ENCODE assay signal across 8 mouse cellular contexts in genomic region chr9:119970221-119970620, GRCm38 (mm10). TPM values are rescaled to one million over a fixed set of nuclear protein-coding genes. Genes with fewer than 3 reads are reported as not detected.
DNase-seq lines count a peak whose midpoint lies in the region; ATAC-seq and TF ChIP-seq lines count a peak whose summit lies in the region.

No protein-coding gene starts in this region.

- DNase-seq in liver, result peak; percentile 48
- no peak for DNase-seq in liver, embryonic 11.5 days (ENCODE audit: low spot score)
- DNase-seq in adrenal gland, postnatal 14 days, result peak; percentile 88
- DNase-seq in kidney, adult 18-20 months, result peak; percentile 78
- DNase-seq in lung, postnatal 0 days (ENCODE audit: low spot score), result peak; percentile 47
- DNase-seq in frontal cortex, adult 2 months (ENCODE audit: extremely low spot score in 1 of 2, low spot score in 1 of 2), result no peak

- H3K4me2 ChIP-seq in liver, embryonic 11.5 days, result no peak overlapping the region
- H3K4me2 ChIP-seq in forebrain, embryonic 15.5 days (replicated peaks), result no peak overlapping the region
- no peak overlapping the region for H3K4me2 ChIP-seq in lung, postnatal 0 days (replicated peaks; ENCODE audit: low read depth, low read length)
- H3K4me2 ChIP-seq in stomach, embryonic 15.5 days, result no peak overlapping the region

- WGBS in liver, embryonic 11.5 days, result 46% methylated on average over 6 of the region's 6 CpGs
- WGBS in forebrain, embryonic 15.5 days, result 40% methylated on average over 6 of the region's 6 CpGs
- WGBS in lung, postnatal 0 days, result 29% methylated on average over 6 of the region's 6 CpGs
- 50% methylated on average over 6 of the region's 6 CpGs for WGBS in stomach, embryonic 15.5 days

- no peak overlapping the region for H3K27ac ChIP-seq in liver, embryonic 11.5 days (ENCODE audit: low read depth, low read length)
- H3K27ac ChIP-seq in forebrain, embryonic 15.5 days (replicated peaks), result peak overlapping the region; percentile 92
- peak overlapping the region; percentile 47; the same call in 1 of the 2 replicates for H3K27ac ChIP-seq in lung, postnatal 0 days (ENCODE audit: low read length)
- peak overlapping the region; percentile 27; the same call in 1 of the 2 replicates for H3K27ac ChIP-seq in stomach, embryonic 15.5 days

- H3K9me3 ChIP-seq in liver, embryonic 11.5 days (ENCODE audit: control insufficient read depth, low read length), result no peaks in the 10 kb centered on the region
- no peaks in the 10 kb centered on the region for H3K9me3 ChIP-seq in forebrain, embryonic 15.5 days
- H3K9me3 ChIP-seq in lung, postnatal 0 days (ENCODE audit: low read length), result no peaks in the 10 kb centered on the region
- no peaks in the 10 kb centered on the region for H3K9me3 ChIP-seq in stomach, embryonic 15.5 days

- H3K4me3 ChIP-seq in liver, embryonic 11.5 days (ENCODE audit: low read depth, low read length), result no peak overlapping the region
- no peak overlapping the region for H3K4me3 ChIP-seq in forebrain, embryonic 15.5 days
- H3K4me3 ChIP-seq in lung, postnatal 0 days (ENCODE audit: low read depth, low read length), result no peak overlapping the region
- no peak overlapping the region for H3K4me3 ChIP-seq in stomach, embryonic 15.5 days (replicated peaks)

- no peaks in the 10 kb centered on the region for H3K27me3 ChIP-seq in liver, embryonic 11.5 days (replicated peaks; ENCODE audit: control insufficient read depth, insufficient read depth, low read length)
- H3K27me3 ChIP-seq in forebrain, embryonic 15.5 days, result no peaks in the 10 kb centered on the region
- H3K27me3 ChIP-seq in lung, postnatal 0 days (replicated peaks; ENCODE audit: insufficient read depth, low read length), result no peaks in the 10 kb centered on the region
- no peaks in the 10 kb centered on the region for H3K27me3 ChIP-seq in stomach, embryonic 15.5 days (replicated peaks)

- no peaks in the 10 kb centered on the region for H3K4me1 ChIP-seq in liver, embryonic 11.5 days (replicated peaks; ENCODE audit: control insufficient read depth, insufficient read depth, low read length)
- H3K4me1 ChIP-seq in forebrain, embryonic 15.5 days, result peaks cover 27% of the 10 kb centered on the region
- H3K4me1 ChIP-seq in lung, postnatal 0 days (ENCODE audit: insufficient read depth, low read depth, low read length), result peaks cover 10% of the 10 kb centered on the region; the same call in 1 of the 2 replicates
- H3K4me1 ChIP-seq in stomach, embryonic 15.5 days, result peaks cover 10% of the 10 kb centered on the region

- no peak; the same call in 1 of the 2 replicates for ATAC-seq in liver, embryonic 11.5 days (replicated peaks; ENCODE audit: low FRiP score)
- ATAC-seq in forebrain, embryonic 15.5 days (replicated peaks), result peak; percentile 47; the same call in 1 of the 2 replicates
- ATAC-seq in lung, postnatal 0 days, result peak; percentile 59
- no peak for ATAC-seq in stomach, embryonic 15.5 days (ENCODE audit: insufficient read depth, low FRiP score, low read depth)

- H3K9ac ChIP-seq in liver, embryonic 11.5 days (ENCODE audit: low read depth, low read length), result no peak overlapping the region
- H3K9ac ChIP-seq in forebrain, embryonic 15.5 days (replicated peaks), result no peak overlapping the region; the same call in 1 of the 2 replicates
- no peak overlapping the region for H3K9ac ChIP-seq in lung, postnatal 0 days (replicated peaks; ENCODE audit: low read depth)
- H3K9ac ChIP-seq in stomach, embryonic 15.5 days, result no peak overlapping the region

- peak; percentile 75 for TF ChIP-seq CTCF in lung, postnatal 0 days (IDR thresholded peaks at IDR 0.05)

- TF ChIP-seq EP300 in lung, postnatal 0 days (IDR thresholded peaks at IDR 0.05), result no peak

- peaks cover 7% of the 10 kb centered on the region; the same call in 1 of the 2 replicates for H3K36me3 ChIP-seq in liver, embryonic 11.5 days (ENCODE audit: control insufficient read depth, insufficient read depth, low read length)
- no peaks in the 10 kb centered on the region for H3K36me3 ChIP-seq in forebrain, embryonic 15.5 days
- peaks cover 27% of the 10 kb centered on the region for H3K36me3 ChIP-seq in lung, postnatal 0 days (ENCODE audit: insufficient read depth, low read length)
- peaks cover 21% of the 10 kb centered on the region for H3K36me3 ChIP-seq in stomach, embryonic 15.5 days

RNA-seq across cellular contexts. Expression of gene Csrnp1, which starts 14.2 kb away (rescaled TPM):
- 1.1 and 2.2 TPM in 2 replicates for polyA plus RNA-seq in liver, embryonic 11.5 days (2014; fragmentation: Nextera tagmentation; extraction: Ambion mirVana)
- 17.8 and 24.5 TPM in 2 replicates for total RNA-seq in adrenal gland, postnatal 14 days (2021)
- 1.6 and 2.0 TPM in 2 replicates for polyA plus RNA-seq in forebrain, embryonic 15.5 days (2015; fragmentation: Nextera tagmentation; extraction: Ambion mirVana)
- 9.4 and 10.5 TPM in 2 replicates for polyA plus RNA-seq in lung, postnatal 0 days (2015; fragmentation: Nextera tagmentation; extraction: Ambion mirVana)
- 5.7 and 6.7 TPM in 2 replicates for polyA plus RNA-seq in stomach, embryonic 15.5 days (2015; fragmentation: Nextera tagmentation; extraction: Ambion mirVana)
- polyA plus RNA-seq in frontal cortex, adult 2 months (2012; rRNA removed), result 11.2 and 16.6 TPM in 2 replicates

RNA-seq across cellular contexts. Expression of gene Ttc21a, which starts 32.8 kb away (rescaled TPM):
- polyA plus RNA-seq in liver, embryonic 11.5 days (2014; fragmentation: Nextera tagmentation; extraction: Ambion mirVana), result 0.14 TPM in 1 of 2 replicates, not detected in the other
- 0.11 TPM in 2 replicates for total RNA-seq in adrenal gland, postnatal 14 days (2021)
- polyA plus RNA-seq in forebrain, embryonic 15.5 days (2015; fragmentation: Nextera tagmentation; extraction: Ambion mirVana), result 0.57 and 0.69 TPM in 2 replicates
- polyA plus RNA-seq in lung, postnatal 0 days (2015; fragmentation: Nextera tagmentation; extraction: Ambion mirVana), result 1.8 and 2.3 TPM in 2 replicates
- polyA plus RNA-seq in stomach, embryonic 15.5 days (2015; fragmentation: Nextera tagmentation; extraction: Ambion mirVana), result 0.06 and 0.14 TPM in 2 replicates
- 0.34 and 0.63 TPM in 2 replicates for polyA plus RNA-seq in frontal cortex, adult 2 months (2012; rRNA removed)

RNA-seq across cellular contexts. Expression of gene Gorasp1, which starts 32.9 kb away (rescaled TPM):
- 24.7 and 25.0 TPM in 2 replicates for polyA plus RNA-seq in liver, embryonic 11.5 days (2014; fragmentation: Nextera tagmentation; extraction: Ambion mirVana)
- total RNA-seq in adrenal gland, postnatal 14 days (2021), result 17.0 and 22.3 TPM in 2 replicates
- 25.5 and 26.2 TPM in 2 replicates for polyA plus RNA-seq in forebrain, embryonic 15.5 days (2015; fragmentation: Nextera tagmentation; extraction: Ambion mirVana)
- polyA plus RNA-seq in lung, postnatal 0 days (2015; fragmentation: Nextera tagmentation; extraction: Ambion mirVana), result 16.5 and 16.7 TPM in 2 replicates
- polyA plus RNA-seq in stomach, embryonic 15.5 days (2015; fragmentation: Nextera tagmentation; extraction: Ambion mirVana), result 28.7 and 30.8 TPM in 2 replicates
- 20.3 and 24.0 TPM in 2 replicates for polyA plus RNA-seq in frontal cortex, adult 2 months (2012; rRNA removed)

RNA-seq across cellular contexts. Expression of gene Xirp1, which starts 53.2 kb away (rescaled TPM):
- 0.25 and 1.1 TPM in 2 replicates for polyA plus RNA-seq in liver, embryonic 11.5 days (2014; fragmentation: Nextera tagmentation; extraction: Ambion mirVana)
- 0.22 and 0.30 TPM in 2 replicates for total RNA-seq in adrenal gland, postnatal 14 days (2021)
- polyA plus RNA-seq in forebrain, embryonic 15.5 days (2015; fragmentation: Nextera tagmentation; extraction: Ambion mirVana), result not detected in 2 replicates
- 0.21 and 0.35 TPM in 2 replicates for polyA plus RNA-seq in lung, postnatal 0 days (2015; fragmentation: Nextera tagmentation; extraction: Ambion mirVana)
- polyA plus RNA-seq in stomach, embryonic 15.5 days (2015; fragmentation: Nextera tagmentation; extraction: Ambion mirVana), result 0.08 TPM in 2 replicates
- 0.04 TPM in 2 replicates for polyA plus RNA-seq in frontal cortex, adult 2 months (2012; rRNA removed)

Comparison
In these comparisons a context has a peak if more than half of its experiments do, and no peak if none do; other contexts are left out.
1. DNase-seq: peak in liver (single experiment), adrenal gland, postnatal 14 days (single experiment), kidney, adult 18-20 months (single experiment) and lung, postnatal 0 days (single experiment); none in liver, embryonic 11.5 days (single experiment) and frontal cortex, adult 2 months (0 of 2).
2. ATAC-seq: peak in forebrain, embryonic 15.5 days (single experiment) and lung, postnatal 0 days (single experiment); none in liver, embryonic 11.5 days (single experiment) and stomach, embryonic 15.5 days (single experiment).